Comparison of ENCODE assay signal across 14 mouse cellular contexts in the genomic region with DNA sequence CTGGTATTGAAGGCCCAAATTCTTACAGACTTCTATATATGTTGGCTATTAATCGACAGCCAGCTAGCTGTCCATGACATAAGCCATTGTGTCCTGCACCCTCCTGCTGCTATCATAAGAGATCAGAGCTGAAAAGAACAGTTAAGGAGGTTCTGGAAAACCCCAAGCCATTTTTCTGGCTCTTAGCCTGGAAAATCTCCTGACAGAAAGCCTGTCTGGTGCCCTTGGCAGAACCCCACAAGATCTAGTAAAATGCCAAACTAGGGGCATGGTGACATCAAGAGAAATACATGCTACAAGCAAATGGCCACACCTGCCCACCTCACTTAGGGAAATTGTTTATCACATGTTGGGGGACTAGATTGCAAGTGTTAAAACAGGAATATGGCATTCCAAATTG.
DNase-seq lines count a peak whose midpoint lies in the region; ATAC-seq and TF ChIP-seq lines count a peak whose summit lies in the region.
"Had no signal": no experiment of that assay in that cellular context is flagged by ENCODE, and none has a peak within 500 bp of the region (broad histone marks: within the 10 kb centered on the region; RNA-seq: fewer than 3 reads in every experiment).

No protein-coding gene starts in this region.

- H3K4me2 ChIP-seq in heart, embryonic 12.5 days, result no peak overlapping the region
- H3K4me2 ChIP-seq in lung, postnatal 0 days (replicated peaks; ENCODE audit: low read depth, low read length), result no peak overlapping the region
- H3K4me2 ChIP-seq: liver, embryonic 13.5 days; midbrain, embryonic 13.5 days; neural tube, embryonic 13.5 days had no signal

- DNase-seq in cerebellum, postnatal 14 days, result peak; percentile 33 to 46
- no peak for DNase-seq in cerebellum, adult 11 months
- DNase-seq in heart, adult 18-20 months, result peak; percentile 52 to 73
- DNase-seq in Muller cell, postnatal 12 days (ENCODE audit: inconsistent ontology term), result peak; percentile 82
- DNase-seq in heart, postnatal 14 days, result peak; percentile 4 to 6
- no peak for DNase-seq in thymus, postnatal 4 days
- no peak for DNase-seq in lung, postnatal 0 days (ENCODE audit: low spot score)
- DNase-seq: kidney, adult 9 months; liver, embryonic 13.5 days had no signal

- peaks cover 9% of the 10 kb centered on the region for H3K4me1 ChIP-seq in heart, embryonic 12.5 days (replicated peaks)
- H3K4me1 ChIP-seq in lung, postnatal 0 days (ENCODE audit: insufficient read depth, low read depth, low read length), result no peaks in the 10 kb centered on the region
- H3K4me1 ChIP-seq: liver, embryonic 13.5 days; midbrain, embryonic 13.5 days; neural tube, embryonic 13.5 days had no signal

- H3K9ac ChIP-seq in heart, embryonic 12.5 days, result no peak overlapping the region
- no peak overlapping the region for H3K9ac ChIP-seq in lung, postnatal 0 days (replicated peaks; ENCODE audit: low read depth)
- H3K9ac ChIP-seq: liver, embryonic 13.5 days; midbrain, embryonic 13.5 days; neural tube, embryonic 13.5 days had no signal

- no peaks in the 10 kb centered on the region for H3K27me3 ChIP-seq in heart, embryonic 12.5 days (replicated peaks)
- no peaks in the 10 kb centered on the region for H3K27me3 ChIP-seq in lung, postnatal 0 days (replicated peaks; ENCODE audit: insufficient read depth, low read length)
- H3K27me3 ChIP-seq: liver, embryonic 13.5 days; midbrain, embryonic 13.5 days; neural tube, embryonic 13.5 days had no signal

- TF ChIP-seq CTCF in lung, postnatal 0 days (IDR thresholded peaks at IDR 0.05), result no peak

- no peaks in the 10 kb centered on the region for H3K36me3 ChIP-seq in heart, embryonic 12.5 days
- no peaks in the 10 kb centered on the region for H3K36me3 ChIP-seq in lung, postnatal 0 days (ENCODE audit: insufficient read depth, low read length)
- H3K36me3 ChIP-seq: G1E; liver, embryonic 13.5 days; midbrain, embryonic 13.5 days; neural tube, embryonic 13.5 days had no signal

- H3K27ac ChIP-seq in heart, embryonic 12.5 days (ENCODE audit: poor library complexity, severe bottlenecking), result no peak overlapping the region
- no peak overlapping the region for H3K27ac ChIP-seq in lung, postnatal 0 days (ENCODE audit: low read length)
- H3K27ac ChIP-seq: layer of hippocampus, adult 2 months; liver, embryonic 13.5 days; midbrain, embryonic 13.5 days; neural tube, embryonic 13.5 days had no signal

- H3K9me3 ChIP-seq in heart, embryonic 12.5 days (replicated peaks), result no peaks in the 10 kb centered on the region
- H3K9me3 ChIP-seq in lung, postnatal 0 days (ENCODE audit: low read length), result no peaks in the 10 kb centered on the region
- H3K9me3 ChIP-seq: G1E; liver, embryonic 13.5 days; midbrain, embryonic 13.5 days; neural tube, embryonic 13.5 days had no signal

- no peak overlapping the region for H3K4me3 ChIP-seq in heart, embryonic 12.5 days
- H3K4me3 ChIP-seq in lung, postnatal 0 days (ENCODE audit: low read depth, low read length), result no peak overlapping the region
- H3K4me3 ChIP-seq: layer of hippocampus, adult 2 months; liver, embryonic 13.5 days; midbrain, embryonic 13.5 days; neural tube, embryonic 13.5 days had no signal

- TF ChIP-seq EP300 in lung, postnatal 0 days (IDR thresholded peaks at IDR 0.05), result no peak

- ATAC-seq in heart, embryonic 12.5 days (ENCODE audit: insufficient number of reproducible peaks, low FRiP score), result no peak
- ATAC-seq in lung, postnatal 0 days, result no peak
- ATAC-seq: midbrain, embryonic 13.5 days had no signal

- intact Hi-C loops in heart, postnatal 14 days (cut with DNase I), result no loop called here

- WGBS in heart, embryonic 12.5 days, result 53% methylated on average over 1 of the region's 1 CpGs
- 87% methylated on average over 1 of the region's 1 CpGs for WGBS in lung, postnatal 0 days

Comparison
In these comparisons a context has a peak if more than half of its experiments do, and no peak if none do; other contexts are left out.
1. DNase-seq: peak in cerebellum, postnatal 14 days (2 of 2), heart, adult 18-20 months (2 of 2), Muller cell, postnatal 12 days (single experiment) and heart, postnatal 14 days (2 of 2); none in cerebellum, adult 11 months (single experiment), thymus, postnatal 4 days (single experiment) and lung, postnatal 0 days (single experiment).